Mouse (Mus musculus) heart, embryonic 13.5 days (tissue): ENCODE results near the gene Plp2. TPM values are rescaled to one million over a fixed set of nuclear protein-coding genes. Genes with fewer than 3 reads are reported as not detected.

ENCODE experiments used
- ATAC-seq: fragments of 200-750 bp; cut with Nextera tagmentation; 2 replicates; pipeline ENCODE4 v1.8.0; 2017; ENCODE audit warnings: moderate TSS enrichment; ENCODE audit not compliant: insufficient number of reproducible peaks, low FRiP score, low TSS enrichment; ENCODE audit errors: extremely low read depth
- H3K27ac ChIP-seq: fragments of 300-500 bp; sonication (generic); replicated peaks from 2 replicates; pipeline ENCODE4 v1.5.1; 2015; ENCODE audit warnings: moderate library complexity, mild to moderate bottlenecking, inconsistent platforms
- H3K27me3 ChIP-seq: fragments of 300-500 bp; sonication (generic); replicated peaks from 2 replicates; pipeline ENCODE4 v1.6.1; 2015; ENCODE audit warnings: mild to moderate bottlenecking, inconsistent platforms
- H3K36me3 ChIP-seq: fragments of 300-500 bp; sonication (generic); 2 replicates; pipeline ENCODE4 v1.6.1; 2015; ENCODE audit warnings: mild to moderate bottlenecking, inconsistent platforms
- H3K4me1 ChIP-seq: fragments of 300-500 bp; sonication (generic); 2 replicates; pipeline ENCODE4 v1.6.1; 2015; ENCODE audit warnings: inconsistent platforms
- H3K4me2 ChIP-seq: fragments of 300-500 bp; sonication (generic); 2 replicates; pipeline ENCODE4 v1.6.1; 2015; ENCODE audit warnings: inconsistent platforms, mild to moderate bottlenecking, moderate library complexity
- H3K4me3 ChIP-seq: fragments of 300-500 bp; sonication (generic); 2 replicates; pipeline ENCODE4 v1.5.1; 2015; ENCODE audit warnings: moderate library complexity, mild to moderate bottlenecking, inconsistent platforms
- H3K9ac ChIP-seq: fragments of 300-500 bp; sonication (generic); 2 replicates; pipeline ENCODE4 v1.6.1; 2015; ENCODE audit warnings: inconsistent platforms, mild to moderate bottlenecking, moderate library complexity
- H3K9me3 ChIP-seq: fragments of 300-500 bp; sonication (generic); 2 replicates; pipeline ENCODE4 v1.6.1; 2016; ENCODE audit warnings: inconsistent platforms
- WGBS: fragments of 180-500 bp; shearing (Covaris S2); methylation state at CpG from one replicate; pipeline ENCODE4 v1.1.7; 2015; ENCODE audit warnings: mixed read lengths; 5-methylcytosine and 5-hydroxymethylcytosine counted together
- polyA plus RNA-seq: library from polyadenylated mRNA; unstranded; fragments of >200 nt; fragmentation: Nextera tagmentation; extraction: Ambion mirVana; gene quantifications from 2 replicates; pipeline ENCODE4 v1.2.1, GENCODE M21; 2015

The Plp2 gene
- polyA plus RNA-seq, 1 experiment from 2014 or later: 157 TPM

GRCm38 (mm10) chrX:7679405-7680056, 8.3 kb upstream of the Plp2 start:
- peak; percentile 80; the same call in 1 of the 2 replicates for ATAC-seq
- Histone ChIP-seq H3K9ac (peak overlapping the region; percentile 66), H3K4me2 (peak overlapping the region; percentile 69), H3K4me1 (no peaks in the 10 kb centered on the region), H3K27ac (no peak overlapping the region; the same call in 1 of the 2 replicates), H3K36me3 (no peaks in the 10 kb centered on the region), H3K27me3 (no peaks in the 10 kb centered on the region), H3K9me3 (no peaks in the 10 kb centered on the region), H3K4me3 (peak overlapping the region; percentile 45)
- WGBS: 13% methylated on average over 27 of the region's 27 CpGs

GRCm38 (mm10) chrX:7678986-7679385, 7.8 kb upstream of the Plp2 start:
- Histone ChIP-seq H3K4me2 (no peak overlapping the region), H3K27me3 (no peaks in the 10 kb centered on the region), H3K4me1 (no peaks in the 10 kb centered on the region), H3K36me3 (no peaks in the 10 kb centered on the region), H3K27ac (no peak overlapping the region), H3K4me3 (no peak overlapping the region), H3K9me3 (no peaks in the 10 kb centered on the region), H3K9ac (no peak overlapping the region)
- no peak for ATAC-seq
- 40% methylated on average over 3 of the region's 3 CpGs for WGBS

GRCm38 (mm10) chrX:7675001-7675380, 3.8 kb upstream of the Plp2 start:
- no peak for ATAC-seq
- Histone ChIP-seq H3K4me2 (peak overlapping the region; percentile 71), H3K9me3 (no peaks in the 10 kb centered on the region), H3K27ac (0 out of 2 replicates have a peak overlapping the region, but pooled peaks have one; percentile 54), H3K9ac (peak overlapping the region; percentile 73), H3K4me1 (peaks cover 22% of the 10 kb centered on the region), H3K4me3 (peak overlapping the region; percentile 45), H3K36me3 (no peaks in the 10 kb centered on the region), H3K27me3 (no peaks in the 10 kb centered on the region)
- 21% methylated on average over 10 of the region's 10 CpGs for WGBS

GRCm38 (mm10) chrX:7674284-7675000, 3.3 kb upstream of the Plp2 start:
- no peaks in the 10 kb centered on the region for H3K36me3 ChIP-seq
- H3K4me2 ChIP-seq: peak overlapping the region; percentile 71
- no peaks in the 10 kb centered on the region for H3K9me3 ChIP-seq
- H3K4me3 ChIP-seq: peak overlapping the region; percentile 45
- H3K27ac ChIP-seq: peak overlapping the region; percentile 54
- H3K4me1 ChIP-seq: peaks cover 24% of the 10 kb centered on the region
- no peaks in the 10 kb centered on the region for H3K27me3 ChIP-seq
- ATAC-seq: no peak
- 17% methylated on average over 28 of the region's 28 CpGs for WGBS
- H3K9ac ChIP-seq: peak overlapping the region; percentile 73

GRCm38 (mm10) chrX:7673578-7674281, 2.5 kb upstream of the Plp2 start:
- peak overlapping the region; percentile 71 for H3K4me2 ChIP-seq
- peak overlapping the region; percentile 54 for H3K27ac ChIP-seq
- H3K36me3 ChIP-seq: peaks cover 6% of the 10 kb centered on the region
- ATAC-seq: no peak
- no peaks in the 10 kb centered on the region for H3K9me3 ChIP-seq
- peak overlapping the region; percentile 73 for H3K9ac ChIP-seq
- peaks cover 24% of the 10 kb centered on the region for H3K4me1 ChIP-seq
- 16% methylated on average over 12 of the region's 12 CpGs for WGBS
- no peaks in the 10 kb centered on the region for H3K27me3 ChIP-seq
- peak overlapping the region; percentile 45 for H3K4me3 ChIP-seq

- Histone ChIP-seq H3K4me1 (peaks cover 24% of the 10 kb centered on the region), H3K9ac (no peak overlapping the region), H3K9me3 (no peaks in the 10 kb centered on the region), H3K27ac (no peak overlapping the region), H3K4me3 (no peak overlapping the region), H3K36me3 (peaks cover 11% of the 10 kb centered on the region), H3K27me3 (no peaks in the 10 kb centered on the region), H3K4me2 (no peak overlapping the region)
- WGBS: 39% methylated on average over 6 of the region's 6 CpGs
- no peak for ATAC-seq
These were observed 1.5 kb upstream of the Plp2 start for GRCm38 (mm10) chrX:7672739-7673138.

GRCm38 (mm10) chrX:7670390-7670881, 754 bp downstream of the Plp2 start:
- peak overlapping the region; percentile 87 for H3K9ac ChIP-seq
- ATAC-seq: peak; percentile 40; the same call in 1 of the 2 replicates
- peaks cover 24% of the 10 kb centered on the region for H3K4me1 ChIP-seq
- no peaks in the 10 kb centered on the region for H3K27me3 ChIP-seq
- peaks cover 24% of the 10 kb centered on the region for H3K36me3 ChIP-seq
- no peaks in the 10 kb centered on the region for H3K9me3 ChIP-seq
- peak overlapping the region; percentile 66 for H3K4me3 ChIP-seq
- H3K27ac ChIP-seq: peak overlapping the region; percentile 87
- peak overlapping the region; percentile 66 for H3K4me2 ChIP-seq
- 20% methylated on average over 19 of the region's 19 CpGs for WGBS

GRCm38 (mm10) chrX:7665739-7666502, 5.3 kb downstream of the Plp2 start:
- 62% methylated on average over 21 of the region's 21 CpGs for WGBS
- H3K4me1 ChIP-seq: 0 out of 2 replicates have a peak, but pooled peaks cover 5% of the 10 kb centered on the region
- H3K9ac ChIP-seq: no peak overlapping the region
- no peak overlapping the region for H3K27ac ChIP-seq
- no peak overlapping the region for H3K4me2 ChIP-seq
- H3K9me3 ChIP-seq: no peaks in the 10 kb centered on the region
- peaks cover 42% of the 10 kb centered on the region for H3K36me3 ChIP-seq
- no peaks in the 10 kb centered on the region for H3K27me3 ChIP-seq
- H3K4me3 ChIP-seq: no peak overlapping the region
- ATAC-seq: no peak

GRCm38 (mm10) chrX:7664791-7665190, 6.4 kb downstream of the Plp2 start:
- ATAC-seq: no peak
- Histone ChIP-seq H3K27ac (no peak overlapping the region), H3K36me3 (peaks cover 44% of the 10 kb centered on the region), H3K9me3 (no peaks in the 10 kb centered on the region), H3K4me1 (no peaks in the 10 kb centered on the region), H3K4me2 (no peak overlapping the region), H3K27me3 (no peaks in the 10 kb centered on the region), H3K4me3 (no peak overlapping the region), H3K9ac (no peak overlapping the region)
- WGBS: 87% methylated on average over 11 of the region's 11 CpGs

GRCm38 (mm10) chrX:7662936-7663335, 8.3 kb downstream of the Plp2 start:
- H3K4me3 ChIP-seq: no peak overlapping the region
- no peak for ATAC-seq
- 77% methylated on average over 3 of the region's 3 CpGs for WGBS
- no peaks in the 10 kb centered on the region for H3K9me3 ChIP-seq
- no peak overlapping the region for H3K27ac ChIP-seq
- no peaks in the 10 kb centered on the region for H3K27me3 ChIP-seq
- no peak overlapping the region for H3K4me2 ChIP-seq
- peaks cover 10% of the 10 kb centered on the region for H3K4me1 ChIP-seq
- no peak overlapping the region for H3K9ac ChIP-seq
- peaks cover 36% of the 10 kb centered on the region for H3K36me3 ChIP-seq

GRCm38 (mm10) chrX:7661086-7661485, 10.1 kb downstream of the Plp2 start:
- Histone ChIP-seq H3K9me3 (no peaks in the 10 kb centered on the region), H3K27me3 (no peaks in the 10 kb centered on the region), H3K4me3 (no peak overlapping the region), H3K4me1 (peaks cover 13% of the 10 kb centered on the region), H3K9ac (no peak overlapping the region), H3K36me3 (peaks cover 22% of the 10 kb centered on the region), H3K27ac (no peak overlapping the region), H3K4me2 (no peak overlapping the region)
- WGBS: 65% methylated on average over 4 of the region's 4 CpGs
- ATAC-seq: no peak
